Mouse (Mus musculus): Measurements from ENCODE around the gene Abca17. TPM values are rescaled to one million over a fixed set of nuclear protein-coding genes. Genes with fewer than 3 reads are reported as not detected.

Gene Abca17
- total RNA-seq, 2 experiments from 2014 or later: 0.11 TPM; not detected in 1

- no peak for DNase-seq (ENCODE audit: low spot score in 2 of 2)
Observed at GRCm38 (mm10) chr17:24349176-24349575, 1.7 kb downstream of the Abca17 start.

GRCm38 (mm10) chr17:24346831-24347230, 4.0 kb downstream of the Abca17 start:
- DNase-seq (ENCODE audit: low spot score in 2 of 2): no peak

GRCm38 (mm10) chr17:24344672-24345071, 6.2 kb downstream of the Abca17 start:
- no peak for DNase-seq (ENCODE audit: low spot score in 2 of 2)

- no peak for DNase-seq (ENCODE audit: low spot score in 2 of 2)
Observed at GRCm38 (mm10) chr17:24327656-24328055, 23.2 kb downstream of the Abca17 start.

- DNase-seq (ENCODE audit: low spot score in 2 of 2): no peak
Observed at GRCm38 (mm10) chr17:24325051-24325450, 25.8 kb downstream of the Abca17 start.

- no peak for DNase-seq (ENCODE audit: low spot score in 2 of 2)
Observed at GRCm38 (mm10) chr17:24320826-24321225, 30.0 kb downstream of the Abca17 start.

- peak in 1 of 2 experiments; percentile 12 for DNase-seq (ENCODE audit: low spot score in 2 of 2)
Observed at GRCm38 (mm10) chr17:24307500-24307899, 43.4 kb downstream of the Abca17 start.

- DNase-seq (ENCODE audit: low spot score in 2 of 2): no peak
Observed at GRCm38 (mm10) chr17:24300651-24301050, 50.2 kb downstream of the Abca17 start.

- DNase-seq (ENCODE audit: low spot score in 2 of 2): no peak
Observed at GRCm38 (mm10) chr17:24289338-24289737, 61.5 kb downstream of the Abca17 start.

- DNase-seq (ENCODE audit: low spot score in 2 of 2): no peak
Observed at GRCm38 (mm10) chr17:24288477-24288876, 62.4 kb downstream of the Abca17 start.

GRCm38 (mm10) chr17:24285680-24286079, 65.2 kb downstream of the Abca17 start:
- no peak for DNase-seq (ENCODE audit: low spot score in 2 of 2)

GRCm38 (mm10) chr17:24283266-24283818, 67.5 kb downstream of the Abca17 start:
- no peak for DNase-seq (ENCODE audit: low spot score in 2 of 2)

GRCm38 (mm10) chr17:24282637-24283036, 68.2 kb downstream of the Abca17 start:
- no peak for DNase-seq (ENCODE audit: low spot score in 2 of 2)

- no peak for DNase-seq (ENCODE audit: low spot score in 2 of 2)
Observed at GRCm38 (mm10) chr17:24279907-24280306, 71.0 kb downstream of the Abca17 start.

GRCm38 (mm10) chr17:24267133-24267532, 83.7 kb downstream of the Abca17 start:
- DNase-seq (ENCODE audit: low spot score in 2 of 2): no peak

GRCm38 (mm10) chr17:24264766-24265165, 86.1 kb downstream of the Abca17 start:
- DNase-seq (ENCODE audit: low spot score in 2 of 2): no peak

GRCm38 (mm10) chr17:24260516-24260915, 90.4 kb downstream of the Abca17 start:
- no peak for DNase-seq (ENCODE audit: low spot score in 2 of 2)

- no peak for DNase-seq (ENCODE audit: low spot score in 2 of 2)
Observed at GRCm38 (mm10) chr17:24259702-24260101, 91.2 kb downstream of the Abca17 start.

GRCm38 (mm10) chr17:24258981-24259380, 91.9 kb downstream of the Abca17 start:
- no peak for DNase-seq (ENCODE audit: low spot score in 2 of 2)

- no peak for DNase-seq (ENCODE audit: low spot score in 2 of 2)
Observed at GRCm38 (mm10) chr17:24252329-24252728, 98.5 kb downstream of the Abca17 start.

- DNase-seq (ENCODE audit: low spot score in 2 of 2): peak; percentile 87 to 93
Observed at GRCm38 (mm10) chr17:24251320-24252069, 99.4 kb downstream of the Abca17 start, which contains the start of gene Ccnf. Ccnf (minus strand) TSS chr17:24251484.

- no peak for DNase-seq (ENCODE audit: low spot score in 2 of 2)
Observed at GRCm38 (mm10) chr17:24250988-24251319, 99.9 kb downstream of the Abca17 start.

- DNase-seq (ENCODE audit: low spot score in 2 of 2): no peak
Observed at GRCm38 (mm10) chr17:24248641-24249040, 102.2 kb downstream of the Abca17 start.

Data from adrenal gland, postnatal 4 days (tissue).